Mouse (Mus musculus) liver, postnatal 0 days (tissue): ENCODE results near the gene Vtn. TPM values are rescaled to one million over a fixed set of nuclear protein-coding genes. Genes with fewer than 3 reads are reported as not detected.
A peak's percentile ranks its signal among the peaks of the same experiment; 100 is the strongest.

Experiments
- ATAC-seq: fragments of 200-750 bp; cut with Nextera tagmentation; 2 replicates; pipeline ENCODE4 v1.8.0; 2017; ENCODE audit warnings: mild to moderate bottlenecking, moderate library complexity
- DNase-seq: peaks from one replicate; pipeline ENCODE4 v3.0.0-alpha.2; 2016
- H3K27ac ChIP-seq: fragments of 300-500 bp; sonication (generic); 2 replicates; pipeline ENCODE4 v1.5.1; 2014; ENCODE audit warnings: antibody characterized with exemption, moderate library complexity, mild to moderate bottlenecking, low read depth
- H3K27me3 ChIP-seq: fragments of 300-500 bp; sonication (generic); 2 replicates; pipeline ENCODE4 v1.6.1; 2014; ENCODE audit warnings: low read length, control low read depth, mixed read lengths; ENCODE audit not compliant: insufficient read depth
- H3K36me3 ChIP-seq: fragments of 300-500 bp; sonication (generic); replicated peaks from 2 replicates; pipeline ENCODE4 v1.6.1; 2014; ENCODE audit warnings: mild to moderate bottlenecking, control low read depth, low read length, moderate library complexity, mixed read lengths; ENCODE audit not compliant: insufficient read depth
- H3K4me1 ChIP-seq: fragments of 300-500 bp; sonication (generic); 2 replicates; pipeline ENCODE4 v1.6.1; 2014; ENCODE audit warnings: antibody characterized with exemption, mild to moderate bottlenecking, control low read depth; ENCODE audit not compliant: insufficient read depth
- H3K4me2 ChIP-seq: fragments of 300-500 bp; sonication (generic); 2 replicates; pipeline ENCODE4 v1.6.1; 2014; ENCODE audit warnings: low read depth, mild to moderate bottlenecking, low read length, moderate library complexity, mixed read lengths
- H3K4me3 ChIP-seq: fragments of 300-500 bp; sonication (generic); 2 replicates; pipeline ENCODE4 v1.5.1; 2014; ENCODE audit warnings: low read depth, low read length
- H3K9ac ChIP-seq: fragments of 300-500 bp; sonication (generic); replicated peaks from 2 replicates; pipeline ENCODE4 v1.6.1; 2014; ENCODE audit warnings: mild to moderate bottlenecking, moderate library complexity
- H3K9me3 ChIP-seq: fragments of 300-500 bp; sonication (generic); 2 replicates; pipeline ENCODE4 v1.6.1; 2016; ENCODE audit warnings: mild to moderate bottlenecking, control low read depth, low read length, mixed read lengths
- CTCF ChIP-seq: sonication (generic); IDR thresholded peaks from 2 replicates; pipeline ENCODE4 v1.5.1; 2016; ENCODE audit warnings: antibody characterized with exemption, low read depth
- EP300 ChIP-seq: IDR thresholded peaks from 2 replicates; pipeline ENCODE4 v1.6.1; 2016; ENCODE audit warnings: antibody characterized with exemption, low read depth, mild to moderate bottlenecking
- WGBS: fragments of 180-500 bp; shearing (Covaris S2); extraction: QIAGEN DNeasy Blood & Tissue Kit; methylation state at CpG from one replicate; pipeline ENCODE4 v1.1.7; 2014; ENCODE audit not compliant: insufficient replicate concordance; 5-methylcytosine and 5-hydroxymethylcytosine counted together
- polyA plus RNA-seq: library from polyadenylated mRNA; unstranded; fragments of >200 nt; fragmentation: Nextera tagmentation; extraction: Ambion mirVana; gene quantifications from 2 replicates; pipeline ENCODE4 v1.2.1, GENCODE M21; 2015

Gene Vtn
- polyA plus RNA-seq, 1 experiment from 2014 or later, result 2,013 TPM

- WGBS, result 2% methylated on average over 6 of the region's 6 CpGs
- no peak overlapping the region for H3K9ac ChIP-seq
- peaks cover 17% of the 10 kb centered on the region for H3K4me1 ChIP-seq
- DNase-seq (peak; percentile 55), ATAC-seq (no peak)
- no peaks in the 10 kb centered on the region for H3K9me3 ChIP-seq
- no peak overlapping the region for H3K4me2 ChIP-seq
- no peak overlapping the region for H3K4me3 ChIP-seq
- no peak overlapping the region for H3K27ac ChIP-seq
- peaks cover 38% of the 10 kb centered on the region for H3K27me3 ChIP-seq
- no peaks in the 10 kb centered on the region for H3K36me3 ChIP-seq
- no peak for TF ChIP-seq EP300
- TF ChIP-seq CTCF, result no peak
Observed at GRCm38 (mm10) chr11:78495904-78496303, 3.0 kb upstream of the Vtn start.

GRCm38 (mm10) chr11:78497071-78497541 lies 1.8 kb upstream of the Vtn start:
- Histone ChIP-seq H3K4me3 (peak overlapping the region; percentile 51), H3K4me1 (peaks cover 18% of the 10 kb centered on the region), H3K9me3 (no peaks in the 10 kb centered on the region), H3K9ac (no peak overlapping the region), H3K4me2 (peak overlapping the region; percentile 78), H3K36me3 (no peaks in the 10 kb centered on the region), H3K27me3 (peaks cover 28% of the 10 kb centered on the region), H3K27ac (no peak overlapping the region)
- no peak for ATAC-seq
- TF ChIP-seq EP300, result no peak
- TF ChIP-seq CTCF, result no peak
- WGBS, result 1% methylated on average over 44 of the region's 44 CpGs
- peak; percentile 31 for DNase-seq

- H3K9ac ChIP-seq, result peak within 1 kb of the TSS; percentile 26; the same call in 1 of the 2 replicates
- H3K4me2 ChIP-seq, result peak within 1 kb of the TSS; percentile 78
- DNase-seq (peak; percentile 96), ATAC-seq (peak; percentile 76)
- no peaks in the 10 kb centered on the region for H3K9me3 ChIP-seq
- peaks cover 20% of the 10 kb centered on the region for H3K4me1 ChIP-seq
- H3K27ac ChIP-seq, result peak within 1 kb of the TSS; percentile 86
- no peaks in the 10 kb centered on the region for H3K36me3 ChIP-seq
- H3K27me3 ChIP-seq, result peaks cover 28% of the 10 kb centered on the region
- 3% methylated on average over 36 of the region's 36 CpGs for WGBS
- peak within 1 kb of the TSS; percentile 53 for H3K4me3 ChIP-seq
- TF ChIP-seq EP300, result no peak
Observed at GRCm38 (mm10) chr11:78497544-78498522, 1.1 kb upstream of the Vtn start, which contains the start of gene Sarm1. Sarm1 (minus strand) TSS chr11:78497754.

GRCm38 (mm10) chr11:78499543-78499942 lies 652 bp downstream of the Vtn start:
- no peak for DNase-seq
- peak overlapping the region; percentile 86 for H3K27ac ChIP-seq
- H3K27me3 ChIP-seq, result peaks cover 26% of the 10 kb centered on the region
- peak overlapping the region; percentile 59 for H3K9ac ChIP-seq
- no peaks in the 10 kb centered on the region for H3K36me3 ChIP-seq
- no peak for TF ChIP-seq EP300
- TF ChIP-seq CTCF, result no peak
- H3K4me1 ChIP-seq, result peaks cover 23% of the 10 kb centered on the region
- H3K9me3 ChIP-seq, result no peaks in the 10 kb centered on the region
- peak overlapping the region; percentile 78 for H3K4me2 ChIP-seq
- peak overlapping the region; percentile 53 for H3K4me3 ChIP-seq
- ATAC-seq, result no peak
- WGBS, result 34% methylated on average over 16 of the region's 16 CpGs

- Histone ChIP-seq H3K4me3 (peak overlapping the region; percentile 53), H3K36me3 (no peaks in the 10 kb centered on the region), H3K4me1 (peaks cover 23% of the 10 kb centered on the region), H3K4me2 (peak overlapping the region; percentile 78), H3K9me3 (no peaks in the 10 kb centered on the region), H3K9ac (peak overlapping the region; percentile 59), H3K27me3 (peaks cover 21% of the 10 kb centered on the region), H3K27ac (peak overlapping the region; percentile 86)
- TF ChIP-seq EP300 (peak; percentile 53; the same call in 1 of the 2 replicates), CTCF (no peak)
- ATAC-seq (peak; percentile 83), DNase-seq (peak; percentile 59)
- 56% methylated on average over 9 of the region's 9 CpGs for WGBS
Observed at GRCm38 (mm10) chr11:78500623-78501202, 1.8 kb downstream of the Vtn start.

GRCm38 (mm10) chr11:78501529-78501928 lies 2.6 kb downstream of the Vtn start:
- Histone ChIP-seq H3K27me3 (peaks cover 13% of the 10 kb centered on the region), H3K36me3 (no peaks in the 10 kb centered on the region; the same call in 1 of the 2 replicates), H3K9me3 (no peaks in the 10 kb centered on the region), H3K9ac (0 out of 2 replicates have a peak overlapping the region, but pooled peaks have one; percentile 44), H3K4me1 (peaks cover 23% of the 10 kb centered on the region), H3K4me2 (peak overlapping the region; percentile 65), H3K4me3 (peak overlapping the region; percentile 53), H3K27ac (peak overlapping the region; percentile 61)
- ATAC-seq (no peak), DNase-seq (no peak)
- TF ChIP-seq CTCF (no peak), EP300 (no peak)
- WGBS, result 67% methylated on average over 20 of the region's 20 CpGs
